ENCODE assay signal across 14 mouse cellular contexts in genomic region chr8:56620691-56621090, GRCm38 (mm10).
A peak's percentile ranks its signal among the peaks of the same experiment; 100 is the strongest.
DNase-seq lines count a peak whose midpoint lies in the region; ATAC-seq and TF ChIP-seq lines count a peak whose summit lies in the region.
"Had no signal": no experiment of that assay in that cellular context is flagged by ENCODE, and none has a peak within 500 bp of the region (broad histone marks: within the 10 kb centered on the region; RNA-seq: fewer than 3 reads in every experiment).

No protein-coding gene starts in this region.

- ATAC-seq in hindbrain, postnatal 0 days: no peak
- no peak for ATAC-seq in liver, embryonic 12.5 days

- no peak overlapping the region for H3K27ac ChIP-seq in hindbrain, embryonic 10.5 days
- H3K27ac ChIP-seq in hindbrain, postnatal 0 days: no peak overlapping the region
- no peak overlapping the region for H3K27ac ChIP-seq in MEL (ENCODE audit: control insufficient read depth, low read depth, low read length)
- no peak overlapping the region for H3K27ac ChIP-seq in liver, embryonic 12.5 days
- H3K27ac ChIP-seq: embryonic facial prominence, embryonic 15.5 days; layer of hippocampus, adult 2 months had no signal

- no peak for TF ChIP-seq EP300 in MEL (IDR thresholded peaks at IDR 0.05; ENCODE audit: low read depth in 1 of 2, low read length in 2 of 2)

- H3K9me3 ChIP-seq in hindbrain, embryonic 10.5 days: no peaks in the 10 kb centered on the region
- H3K9me3 ChIP-seq in hindbrain, postnatal 0 days (ENCODE audit: low read length): no peaks in the 10 kb centered on the region
- no peaks in the 10 kb centered on the region for H3K9me3 ChIP-seq in MEL (replicated peaks; ENCODE audit: insufficient read depth, low read length)
- no peaks in the 10 kb centered on the region for H3K9me3 ChIP-seq in liver, embryonic 12.5 days (replicated peaks)
- H3K9me3 ChIP-seq: embryonic facial prominence, embryonic 15.5 days had no signal

- peak overlapping the region; percentile 28 for H3K4me3 ChIP-seq in hindbrain, embryonic 10.5 days
- no peak overlapping the region for H3K4me3 ChIP-seq in hindbrain, postnatal 0 days (ENCODE audit: low read length)
- H3K4me3 ChIP-seq in MEL (ENCODE audit: control insufficient read depth in 1 of 2, insufficient read depth in 1 of 2, low read depth in 2 of 2, low read length in 2 of 2): peak overlapping the region; percentile 20 to 35; a peak in 2 of 4 replicates
- H3K4me3 ChIP-seq in liver, embryonic 12.5 days: no peak overlapping the region
- H3K4me3 ChIP-seq: embryonic facial prominence, embryonic 15.5 days; layer of hippocampus, adult 2 months had no signal

- no peak overlapping the region for H3K4me2 ChIP-seq in hindbrain, postnatal 0 days (ENCODE audit: low read depth, low read length)
- H3K4me2 ChIP-seq in liver, embryonic 12.5 days: peak overlapping the region; percentile 51
- H3K4me2 ChIP-seq: embryonic facial prominence, embryonic 15.5 days had no signal

- WGBS in hindbrain, embryonic 10.5 days: 4% methylated on average over 10 of the region's 10 CpGs
- 18% methylated on average over 10 of the region's 10 CpGs for WGBS in hindbrain, postnatal 0 days
- 15% methylated on average over 10 of the region's 10 CpGs for WGBS in liver, embryonic 12.5 days (ENCODE audit: insufficient replicate concordance)

- no peaks in the 10 kb centered on the region for H3K79me2 ChIP-seq in MEL (ENCODE audit: control insufficient read depth, insufficient read depth, low read length, poor library complexity)

- no peaks in the 10 kb centered on the region for H3K36me3 ChIP-seq in hindbrain, embryonic 10.5 days
- H3K36me3 ChIP-seq in hindbrain, postnatal 0 days (ENCODE audit: insufficient read depth, low read length): no peaks in the 10 kb centered on the region
- peaks cover 0 to 7% of the 10 kb centered on the region in 2 experiments; a peak in 2 of 4 replicates for H3K36me3 ChIP-seq in MEL (ENCODE audit: control insufficient read depth in 1 of 2, insufficient read depth in 2 of 2, low read length in 2 of 2)
- H3K36me3 ChIP-seq in liver, embryonic 12.5 days: no peaks in the 10 kb centered on the region
- H3K36me3 ChIP-seq: embryonic facial prominence, embryonic 15.5 days had no signal

- H3K4me1 ChIP-seq in hindbrain, embryonic 10.5 days (replicated peaks): peaks cover 40% of the 10 kb centered on the region
- H3K4me1 ChIP-seq in hindbrain, postnatal 0 days (ENCODE audit: insufficient read depth, low read length): 0 out of 2 replicates have a peak, but pooled peaks cover 2% of the 10 kb centered on the region
- H3K4me1 ChIP-seq in MEL (ENCODE audit: control insufficient read depth in 1 of 2, insufficient read depth in 2 of 2, low read length in 2 of 2): peaks cover 1 to 13% of the 10 kb centered on the region in 2 experiments; a peak in 3 of 4 replicates
- H3K4me1 ChIP-seq in liver, embryonic 12.5 days: peaks cover 35% of the 10 kb centered on the region

- TF ChIP-seq RAD21 in MEL (IDR thresholded peaks at IDR 0.05; ENCODE audit: low read depth, low read length): no peak

- no peak overlapping the region for H3K9ac ChIP-seq in hindbrain, postnatal 0 days (replicated peaks; ENCODE audit: low read length)
- H3K9ac ChIP-seq in MEL (ENCODE audit: control insufficient read depth, low read depth, low read length, poor library complexity, severe bottlenecking): no peak overlapping the region
- no peak overlapping the region for H3K9ac ChIP-seq in liver, embryonic 12.5 days
- H3K9ac ChIP-seq: embryonic facial prominence, embryonic 15.5 days had no signal

- H3K27me3 ChIP-seq in hindbrain, embryonic 10.5 days (ENCODE audit: insufficient read depth, poor library complexity, severe bottlenecking): peaks cover 67% of the 10 kb centered on the region
- H3K27me3 ChIP-seq in hindbrain, postnatal 0 days (ENCODE audit: insufficient read depth, low read length): peaks cover 40% of the 10 kb centered on the region
- H3K27me3 ChIP-seq in MEL (ENCODE audit: control insufficient read depth in 1 of 2, insufficient read depth in 2 of 2, low read length in 2 of 2): no peaks in the 10 kb centered on the region
- peaks cover 52% of the 10 kb centered on the region for H3K27me3 ChIP-seq in liver, embryonic 12.5 days (replicated peaks)

- DNase-seq in hindbrain, embryonic 10.5 days (ENCODE audit: low spot score): peak; percentile 6
- no peak for DNase-seq in hindbrain, postnatal 0 days (ENCODE audit: low spot score)
- peak; percentile 11 for DNase-seq in MEL (ENCODE audit: low read depth, low spot score)
- peak; percentile 38 for DNase-seq in embryo, embryonic 9.5 days (ENCODE audit: extremely low spot score)
- no peak for DNase-seq in right cerebral cortex, adult 18-20 months
- no peak for DNase-seq in thymus, postnatal 36 days
- DNase-seq: adrenal gland, postnatal 14 days; cerebellum, adult 11-12 months; heart, adult 18-20 months; kidney, adult 8-10 months; lung, postnatal 36 days had no signal

- no peak for TF ChIP-seq POLR2A in MEL (IDR thresholded peaks at IDR 0.05; ENCODE audit: control insufficient read depth in 1 of 2, insufficient read depth in 1 of 2, low read depth in 1 of 2, low read length in 2 of 2, poor library complexity in 1 of 2)

- no peak for TF ChIP-seq CTCF in hindbrain, postnatal 0 days (IDR thresholded peaks at IDR 0.05; ENCODE audit: low read depth)
- no peak for TF ChIP-seq CTCF in MEL (IDR thresholded peaks at IDR 0.05 in 2 of 3, conservative IDR thresholded peaks at IDR 0.05 in 1 of 3; ENCODE audit: control insufficient read depth in 1 of 3, insufficient read depth in 1 of 3, low read depth in 2 of 3, low read length in 3 of 3, poor library complexity in 1 of 3, severe bottlenecking in 1 of 3)

TF ChIP-seq in MEL, 35 proteins besides CTCF, POLR2A, EP300 and RAD21:
- TF ChIP-seq SMC3 (IDR thresholded peaks at IDR 0.05; ENCODE audit: low read depth, low read length) (no peak), MAFK (IDR thresholded peaks at IDR 0.05; ENCODE audit: borderline replicate concordance, low read depth, low read length) (no peak), KAT2A (conservative IDR thresholded peaks at IDR 0.05; ENCODE audit: low read depth, low read length) (no peak), MXI1 (IDR thresholded peaks at IDR 0.05; ENCODE audit: low read depth, low read length) (no peak), MAX (IDR thresholded peaks at IDR 0.05; ENCODE audit: low read length) (no peak), MYB (IDR thresholded peaks at IDR 0.05; ENCODE audit: low read depth, low read length) (no peak), GABPA (IDR thresholded peaks at IDR 0.05; ENCODE audit: low read depth, low read length) (no peak), E2F4 (IDR thresholded peaks at IDR 0.05; ENCODE audit: borderline replicate concordance, low read depth, low read length) (no peak), ZKSCAN1 (IDR thresholded peaks at IDR 0.05; ENCODE audit: low read depth, low read length) (no peak), POLR2AphosphoS5 (IDR thresholded peaks at IDR 0.05; ENCODE audit: borderline replicate concordance, low read depth, low read length) (no peak), GATA1 (IDR thresholded peaks at IDR 0.05; ENCODE audit: low read depth, low read length) (no peak), HCFC1 (IDR thresholded peaks at IDR 0.05; ENCODE audit: low read depth, low read length) (no peak)

Comparison
In these comparisons a context has a peak if more than half of its experiments do, and no peak if none do; other contexts are left out.
1. DNase-seq: peak in hindbrain, embryonic 10.5 days (single experiment), MEL (single experiment) and embryo, embryonic 9.5 days (single experiment); none in hindbrain, postnatal 0 days (single experiment), right cerebral cortex, adult 18-20 months (single experiment) and thymus, postnatal 36 days (0 of 2).
2. H3K4me3 ChIP-seq: peak in hindbrain, embryonic 10.5 days (single experiment) and MEL (2 of 2); none in hindbrain, postnatal 0 days (single experiment) and liver, embryonic 12.5 days (single experiment).